Mouse (Mus musculus): ENCODE measurements around the gene Fitm1. TPM values are rescaled to one million over a fixed set of nuclear protein-coding genes. Genes with fewer than 3 reads are reported as not detected.
A peak's percentile ranks its signal among the peaks of the same experiment; 100 is the strongest.

Fitm1 gene
- polyA plus RNA-seq, 1 experiment from 2014 or later, result 0.40 TPM

- Histone ChIP-seq H3K36me3 (no peaks in the 10 kb centered on the region), H3K27me3 (no peaks in the 10 kb centered on the region), H3K9ac (no peak overlapping the region), H3K9me3 (no peaks in the 10 kb centered on the region), H3K4me3 (no peak overlapping the region), H3K4me1 (replicated peaks) (peaks cover 4% of the 10 kb centered on the region), H3K27ac (no peak overlapping the region), H3K4me2 (no peak overlapping the region)
- ATAC-seq (ENCODE audit: low FRiP score), result no peak
- WGBS, result 83% methylated on average over 3 of the region's 3 CpGs
Observed at GRCm38 (mm10) chr14:55555788-55556187, 19.6 kb upstream of the Fitm1 start.

DNA sequence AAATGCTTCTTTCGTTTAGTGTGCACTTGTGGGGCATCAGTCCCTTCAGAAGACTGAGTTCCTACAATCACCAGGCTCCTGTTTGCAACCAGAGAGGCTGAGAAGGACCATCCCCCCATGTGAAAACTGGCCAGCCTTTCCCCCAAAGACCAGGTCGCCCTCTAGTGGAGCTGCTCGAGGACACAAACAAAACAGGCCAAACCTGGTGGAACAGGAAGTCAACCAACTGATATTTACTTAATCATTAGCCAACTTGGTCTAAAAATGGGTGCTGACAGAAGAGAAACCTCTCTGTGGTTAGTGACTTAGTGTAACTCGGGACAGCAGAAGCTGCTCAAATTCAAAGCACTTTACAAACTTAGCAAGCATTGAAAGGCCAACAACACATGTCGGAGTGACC lies 18.4 kb upstream of the Fitm1 start:
- Histone ChIP-seq H3K9ac (no peak overlapping the region), H3K4me1 (replicated peaks) (peaks cover 15% of the 10 kb centered on the region), H3K9me3 (no peaks in the 10 kb centered on the region), H3K4me3 (no peak overlapping the region), H3K36me3 (no peaks in the 10 kb centered on the region), H3K27me3 (no peaks in the 10 kb centered on the region), H3K27ac (no peak overlapping the region), H3K4me2 (no peak overlapping the region)
- 28% methylated on average over 5 of the region's 5 CpGs for WGBS
- ATAC-seq (ENCODE audit: low FRiP score), result no peak

GRCm38 (mm10) chr14:55557587-55557986 lies 17.8 kb upstream of the Fitm1 start:
- Histone ChIP-seq H3K27ac (no peak overlapping the region), H3K27me3 (no peaks in the 10 kb centered on the region), H3K9ac (no peak overlapping the region; the same call in 1 of the 2 replicates), H3K36me3 (no peaks in the 10 kb centered on the region), H3K4me3 (no peak overlapping the region), H3K9me3 (no peaks in the 10 kb centered on the region), H3K4me2 (no peak overlapping the region), H3K4me1 (replicated peaks) (peaks cover 19% of the 10 kb centered on the region)
- ATAC-seq (ENCODE audit: low FRiP score), result no peak
- 93% methylated on average over 3 of the region's 3 CpGs for WGBS

DNA sequence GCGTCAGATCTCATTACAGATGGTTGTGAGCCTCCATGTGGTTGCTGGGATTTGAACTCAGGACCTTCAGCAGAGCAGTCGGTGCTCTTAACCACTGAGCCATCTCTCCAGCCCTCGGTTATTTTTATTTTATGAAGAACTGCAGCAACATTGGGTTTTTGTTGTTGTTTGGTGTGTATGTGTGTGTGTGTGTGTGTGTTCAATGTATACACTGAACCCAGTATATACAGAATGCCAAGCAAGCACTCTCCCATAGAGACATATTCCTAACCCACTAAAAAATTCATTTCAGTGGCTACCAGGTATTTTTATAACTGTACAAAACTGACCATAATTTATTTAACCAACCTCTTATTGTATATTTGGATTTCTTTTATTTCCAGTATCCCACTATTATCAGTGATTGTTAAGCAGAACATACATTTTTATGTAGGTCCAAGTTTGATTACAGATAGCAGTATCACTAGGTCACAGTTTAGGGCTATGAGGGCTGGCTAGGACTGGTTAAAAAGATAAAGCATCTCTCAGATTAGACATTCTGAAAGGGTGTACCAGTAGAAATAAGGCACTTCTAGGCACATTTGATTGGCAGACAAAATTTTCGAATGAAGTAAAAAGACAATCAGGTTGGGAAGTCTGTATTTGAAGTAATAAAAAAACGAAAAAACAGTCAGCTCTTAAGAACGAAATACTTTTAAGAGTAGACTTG lies 16.5 kb upstream of the Fitm1 start:
- H3K27ac ChIP-seq, result no peak overlapping the region

GRCm38 (mm10) chr14:55559799-55560201 lies 15.6 kb upstream of the Fitm1 start, which contains the start of gene Dcaf11:
Dcaf11 (plus strand) TSS chr14:55560006.
- Histone ChIP-seq H3K4me3 (peak within 1 kb of the TSS; percentile 64), H3K27ac (peak within 1 kb of the TSS; percentile 99), H3K9me3 (no peaks in the 10 kb centered on the region), H3K27me3 (no peaks in the 10 kb centered on the region), H3K9ac (peak within 1 kb of the TSS; percentile 87), H3K4me1 (replicated peaks) (peaks cover 19% of the 10 kb centered on the region), H3K36me3 (peaks cover 18% of the 10 kb centered on the region), H3K4me2 (peak within 1 kb of the TSS; percentile 82)
- WGBS, result 0% methylated on average over 27 of the region's 27 CpGs
- ATAC-seq (ENCODE audit: low FRiP score), result peak; percentile 80

More for the DNA sequence above, 16.5 kb upstream of the Fitm1 start:
- no peaks in the 10 kb centered on the region for H3K27me3 ChIP-seq
- H3K4me3 ChIP-seq, result peak overlapping the region; percentile 64
- peak overlapping the region; percentile 66 for H3K4me2 ChIP-seq
- peaks cover 9% of the 10 kb centered on the region for H3K36me3 ChIP-seq
- 59% methylated on average over 6 of the region's 6 CpGs for WGBS
- ATAC-seq (ENCODE audit: low FRiP score), result no peak
- no peaks in the 10 kb centered on the region for H3K9me3 ChIP-seq
- peak overlapping the region; percentile 87; the same call in 1 of the 2 replicates for H3K9ac ChIP-seq
- peaks cover 19% of the 10 kb centered on the region for H3K4me1 ChIP-seq (replicated peaks)

DNA sequence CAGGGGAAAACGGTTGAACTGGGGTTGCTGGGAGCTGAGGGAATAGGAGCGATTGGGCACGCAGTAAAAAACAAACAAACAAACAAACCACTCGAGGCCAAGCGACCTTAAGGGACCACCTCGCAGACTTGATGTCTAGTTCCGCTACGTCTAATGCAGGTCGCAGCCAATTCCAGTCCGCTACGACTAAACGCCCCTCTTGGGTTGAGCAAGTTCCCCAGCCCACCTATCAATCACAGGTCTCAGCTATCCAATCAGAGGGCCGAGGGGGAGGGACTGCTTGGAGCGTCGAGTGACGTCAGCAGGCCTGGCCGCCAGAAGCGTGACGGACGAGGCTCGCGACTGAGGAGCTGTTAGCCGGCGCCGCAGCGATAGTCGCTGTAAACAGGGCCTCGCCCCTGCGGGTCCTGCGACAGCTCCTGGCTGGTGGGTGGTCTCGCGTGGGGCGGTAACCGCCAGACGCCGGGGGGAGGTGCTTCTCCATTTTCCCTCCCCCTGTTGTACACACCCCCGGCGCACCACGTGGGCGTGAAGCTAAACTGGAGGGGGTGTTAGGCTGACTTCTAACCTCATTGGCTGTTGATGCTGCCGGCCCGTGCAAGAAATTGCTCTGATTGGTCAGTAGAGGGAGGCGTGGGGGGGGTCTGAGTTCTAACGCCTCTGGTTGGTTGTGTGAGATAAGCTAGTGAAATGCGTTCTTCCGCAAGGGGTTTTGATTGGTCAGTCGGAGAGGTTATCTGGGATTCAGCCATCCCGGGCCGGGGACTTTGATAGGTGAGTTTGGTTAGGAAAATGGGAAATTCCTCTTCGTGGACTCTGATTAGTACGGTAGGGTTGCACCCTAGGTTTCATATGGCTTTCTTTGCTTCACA lies 15.0 kb upstream of the Fitm1 start, which contains the start of gene A730061H03Rik:
Gene A730061H03Rik, minus strand, starts transcription at position 205 of the 872 bp plus-strand sequence.
- Histone ChIP-seq H3K4me1 (replicated peaks) (peaks cover 19% of the 10 kb centered on the region), H3K4me3 (peak within 1 kb of the TSS; percentile 64), H3K9me3 (no peaks in the 10 kb centered on the region), H3K4me2 (peak within 1 kb of the TSS; percentile 82), H3K9ac (peak within 1 kb of the TSS; percentile 87), H3K27me3 (no peaks in the 10 kb centered on the region), H3K27ac (peak within 1 kb of the TSS; percentile 99), H3K36me3 (peaks cover 25% of the 10 kb centered on the region)
- under 1% methylated on average over 51 of the region's 51 CpGs for WGBS
- peak; percentile 99 for ATAC-seq (ENCODE audit: low FRiP score)

DNA sequence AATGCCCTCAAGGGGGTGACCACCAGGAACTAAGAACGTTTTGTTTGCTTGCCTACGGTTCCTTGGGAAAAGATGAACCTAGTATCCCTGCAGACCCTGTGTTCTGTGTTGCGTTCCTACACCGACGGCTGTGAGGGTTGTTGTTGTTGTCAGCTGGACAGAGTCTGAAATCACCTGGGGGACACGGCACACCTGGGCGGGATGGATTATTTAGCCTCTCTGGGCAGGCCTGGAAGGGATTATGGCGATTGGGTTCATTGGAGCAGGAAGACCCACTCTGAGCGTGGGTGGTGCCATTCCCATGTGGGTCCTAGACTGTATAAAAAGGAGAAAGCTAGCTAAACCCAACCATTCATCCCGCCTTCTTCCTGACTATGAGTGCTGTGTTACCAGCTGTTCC lies 13.6 kb upstream of the Fitm1 start:
- Histone ChIP-seq H3K27me3 (no peaks in the 10 kb centered on the region), H3K36me3 (peaks cover 39% of the 10 kb centered on the region), H3K4me1 (replicated peaks) (peaks cover 19% of the 10 kb centered on the region), H3K4me2 (peak overlapping the region; percentile 82), H3K9me3 (no peaks in the 10 kb centered on the region), H3K9ac (peak overlapping the region; percentile 36; the same call in 1 of the 2 replicates), H3K4me3 (peak overlapping the region; percentile 64; the same call in 1 of the 2 replicates), H3K27ac (no peak overlapping the region)
- no peak for ATAC-seq (ENCODE audit: low FRiP score)
- WGBS, result 89% methylated on average over 10 of the region's 10 CpGs

GRCm38 (mm10) chr14:55563249-55563648 lies 12.2 kb upstream of the Fitm1 start:
- no peaks in the 10 kb centered on the region for H3K9me3 ChIP-seq
- peaks cover 53% of the 10 kb centered on the region for H3K36me3 ChIP-seq
- H3K27ac ChIP-seq, result no peak overlapping the region
- WGBS, result 90% methylated on average over 11 of the region's 11 CpGs
- H3K4me2 ChIP-seq, result no peak overlapping the region
- H3K9ac ChIP-seq, result 0 out of 2 replicates have a peak overlapping the region, but pooled peaks have one; percentile 39
- H3K4me1 ChIP-seq (replicated peaks), result peaks cover 19% of the 10 kb centered on the region
- no peak for ATAC-seq (ENCODE audit: low FRiP score)
- no peak overlapping the region for H3K4me3 ChIP-seq
- no peaks in the 10 kb centered on the region for H3K27me3 ChIP-seq

DNA sequence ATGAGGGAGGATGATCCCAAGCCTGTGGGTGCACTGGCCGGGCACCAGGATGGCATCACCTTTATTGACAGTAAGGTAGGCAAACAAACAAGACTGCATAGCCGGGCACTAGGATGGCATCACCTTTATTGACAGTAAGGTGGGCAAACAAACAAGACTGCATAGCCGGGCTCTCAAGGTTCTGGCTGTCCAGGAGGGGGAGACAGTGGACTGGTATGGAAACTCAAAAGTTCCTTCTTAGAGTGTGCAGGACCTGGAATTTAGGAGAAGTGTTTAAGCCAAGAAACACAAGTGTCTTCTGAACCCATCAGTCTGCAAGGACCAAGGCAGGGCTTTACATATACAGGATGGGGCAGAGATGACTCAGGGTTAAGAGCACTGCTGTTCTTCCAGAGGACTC lies 9.7 kb upstream of the Fitm1 start:
- Histone ChIP-seq H3K9me3 (no peaks in the 10 kb centered on the region), H3K27me3 (no peaks in the 10 kb centered on the region), H3K9ac (no peak overlapping the region), H3K36me3 (peaks cover 78% of the 10 kb centered on the region), H3K4me1 (replicated peaks) (peaks cover 15% of the 10 kb centered on the region), H3K27ac (no peak overlapping the region), H3K4me2 (no peak overlapping the region), H3K4me3 (no peak overlapping the region)
- 90% methylated on average over 3 of the region's 3 CpGs for WGBS
- no peak for ATAC-seq (ENCODE audit: low FRiP score)

DNA sequence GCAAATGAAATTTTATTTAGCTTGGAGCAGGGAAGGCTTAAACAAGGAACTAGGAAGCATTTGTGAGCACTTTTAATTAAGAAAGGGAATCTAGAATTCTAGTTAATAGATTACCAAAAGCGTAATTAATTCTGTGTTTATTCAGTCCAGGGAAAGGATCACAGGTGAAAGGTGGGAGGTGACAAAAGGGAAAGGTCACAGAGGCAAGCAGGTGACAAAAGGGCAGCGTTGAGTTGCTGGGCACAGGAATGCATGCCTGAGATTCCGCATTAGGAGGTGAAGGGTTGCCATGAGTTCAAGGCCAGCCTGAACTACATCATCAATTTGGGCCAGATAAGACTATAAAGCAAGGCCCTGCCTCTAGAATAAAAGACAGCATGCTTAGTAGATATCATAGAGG lies 7.9 kb upstream of the Fitm1 start:
- no peak for ATAC-seq (ENCODE audit: low FRiP score)
- H3K27ac ChIP-seq, result no peak overlapping the region
- no peak overlapping the region for H3K4me3 ChIP-seq
- H3K9me3 ChIP-seq, result no peaks in the 10 kb centered on the region
- H3K36me3 ChIP-seq, result peaks cover 83% of the 10 kb centered on the region
- no peak overlapping the region for H3K9ac ChIP-seq
- no peaks in the 10 kb centered on the region for H3K4me1 ChIP-seq (replicated peaks)
- WGBS, result 90% methylated on average over 3 of the region's 3 CpGs
- H3K4me2 ChIP-seq, result no peak overlapping the region
- H3K27me3 ChIP-seq, result no peaks in the 10 kb centered on the region

GRCm38 (mm10) chr14:55570588-55570987 lies 4.8 kb upstream of the Fitm1 start:
- no peak for ATAC-seq (ENCODE audit: low FRiP score)
- Histone ChIP-seq H3K27ac (no peak overlapping the region), H3K9me3 (no peaks in the 10 kb centered on the region), H3K36me3 (peaks cover 56% of the 10 kb centered on the region), H3K4me3 (no peak overlapping the region), H3K4me2 (no peak overlapping the region), H3K27me3 (no peaks in the 10 kb centered on the region), H3K9ac (no peak overlapping the region), H3K4me1 (replicated peaks) (0 out of 2 replicates have a peak, but pooled peaks cover 3% of the 10 kb centered on the region)
- 91% methylated on average over 2 of the region's 2 CpGs for WGBS

DNA sequence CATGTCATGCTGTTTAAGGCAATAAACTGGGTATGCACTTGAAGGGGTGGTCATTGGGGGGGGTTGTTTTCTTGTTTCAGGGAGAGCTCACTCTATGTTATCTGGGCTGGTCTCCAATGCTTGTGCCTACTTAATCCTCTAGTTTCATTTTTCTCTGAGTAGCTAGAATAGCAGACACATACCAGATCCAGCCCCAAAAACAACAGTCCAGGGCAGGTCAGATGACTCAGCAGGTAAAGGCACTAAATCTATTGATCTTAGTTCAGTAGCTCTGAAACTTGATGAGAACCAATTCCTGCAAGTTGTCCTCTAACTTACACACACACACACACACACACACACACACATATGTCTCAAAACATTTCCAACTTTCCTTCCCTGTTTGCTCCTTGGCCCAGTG lies 3.7 kb upstream of the Fitm1 start:
- no peak overlapping the region for H3K4me2 ChIP-seq
- H3K27me3 ChIP-seq, result no peaks in the 10 kb centered on the region
- H3K27ac ChIP-seq, result no peak overlapping the region
- no peaks in the 10 kb centered on the region for H3K9me3 ChIP-seq
- no peak overlapping the region for H3K4me3 ChIP-seq
- no peak for ATAC-seq (ENCODE audit: low FRiP score)
- H3K36me3 ChIP-seq, result peaks cover 45% of the 10 kb centered on the region
- H3K4me1 ChIP-seq (replicated peaks), result 0 out of 2 replicates have a peak, but pooled peaks cover 3% of the 10 kb centered on the region
- no peak overlapping the region for H3K9ac ChIP-seq

All from hindbrain, embryonic 13.5 days (tissue).